Comparison of ENCODE assay signal across 27 mouse cellular contexts in the genomic region with DNA sequence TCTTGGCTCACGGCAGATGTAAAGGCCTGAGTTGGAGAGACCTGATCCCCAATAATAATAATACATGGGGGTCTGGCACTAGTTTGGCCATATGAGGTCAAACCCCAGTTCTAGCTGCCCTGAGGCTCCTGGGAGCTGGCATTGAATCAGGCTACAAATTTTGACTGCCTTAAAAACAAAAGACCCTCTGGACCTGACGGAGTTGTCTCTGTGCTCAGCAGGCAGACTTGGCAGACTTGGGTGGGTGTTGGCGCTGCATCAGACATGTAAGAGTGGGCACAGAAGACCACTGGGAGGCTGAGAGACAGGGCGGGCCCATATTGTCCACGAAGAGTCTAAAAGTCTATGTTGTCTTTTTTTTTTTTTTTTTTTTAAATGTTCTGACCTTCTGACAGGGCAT. TPM values are rescaled to one million over a fixed set of nuclear protein-coding genes. Genes with fewer than 3 reads are reported as not detected.
DNase-seq lines count a peak whose midpoint lies in the region; ATAC-seq and TF ChIP-seq lines count a peak whose summit lies in the region.
"Had no signal": no experiment of that assay in that cellular context is flagged by ENCODE, and none has a peak within 500 bp of the region (broad histone marks: within the 10 kb centered on the region; RNA-seq: fewer than 3 reads in every experiment).

No protein-coding gene starts in this region.

- no peak overlapping the region for H3K9ac ChIP-seq in neural tube, embryonic 15.5 days (replicated peaks)
- H3K9ac ChIP-seq: forebrain, postnatal 0 days; heart, embryonic 12.5 days; hindbrain, embryonic 15.5 days had no signal

- H3K4me2 ChIP-seq in neural tube, embryonic 15.5 days: no peak overlapping the region
- no peak overlapping the region for H3K4me2 ChIP-seq in myocyte (ENCODE audit: low read depth)
- H3K4me2 ChIP-seq: heart, embryonic 12.5 days; hindbrain, embryonic 15.5 days had no signal

- H3K4me3 ChIP-seq in cerebellum, adult 2 months (replicated peaks; ENCODE audit: insufficient read depth, low read depth, low read length): no peak overlapping the region
- no peak overlapping the region for H3K4me3 ChIP-seq in layer of hippocampus, adult 2 months
- H3K4me3 ChIP-seq in neural tube, embryonic 15.5 days (replicated peaks): no peak overlapping the region
- no peak overlapping the region for H3K4me3 ChIP-seq in myocyte
- H3K4me3 ChIP-seq: embryonic facial prominence, embryonic 10.5 days; heart, embryonic 12.5 days; hindbrain, embryonic 10.5 days; hindbrain, embryonic 15.5 days had no signal

- H3K9me3 ChIP-seq in neural tube, embryonic 15.5 days (replicated peaks): no peaks in the 10 kb centered on the region
- H3K9me3 ChIP-seq: embryonic facial prominence, embryonic 10.5 days; heart, embryonic 12.5 days; hindbrain, embryonic 10.5 days; hindbrain, embryonic 15.5 days had no signal

- TF ChIP-seq CTCF in cerebellum, adult 2 months (IDR thresholded peaks at IDR 0.05; ENCODE audit: borderline replicate concordance, insufficient read depth, low read depth, low read length): no peak
- TF ChIP-seq CTCF in layer of hippocampus, adult 2 months (conservative IDR thresholded peaks at IDR 0.05): no peak

- peaks cover 90% of the 10 kb centered on the region for H3K36me3 ChIP-seq in neural tube, embryonic 15.5 days
- H3K36me3 ChIP-seq in myocyte (ENCODE audit: control insufficient read depth, insufficient read depth): peaks cover 72% of the 10 kb centered on the region

- H3ac ChIP-seq in myocyte (ENCODE audit: control insufficient read depth, insufficient read length): no peak overlapping the region

- no peak for DNase-seq in cerebellum, adult 2 months
- DNase-seq in cerebellum, adult 11 months: no peak
- no peak for DNase-seq in layer of hippocampus, adult 2 months (ENCODE audit: low spot score in 2 of 2)
- DNase-seq in layer of hippocampus, postnatal 10 days (ENCODE audit: low spot score in 2 of 2): no peak
- no peak for DNase-seq in neural tube, embryonic 10.5 days (ENCODE audit: extremely low spot score, low spot score)
- no peak for DNase-seq in adrenal gland, adult (ENCODE audit: inconsistent age in 2 of 2, low spot score in 1 of 2)
- DNase-seq: adrenal gland, adult 2 months; adrenal gland, postnatal 25 days; forebrain, postnatal 0 days; gastrocnemius, postnatal 14 days had no signal

- 37% methylated on average over 5 of the region's 5 CpGs for WGBS in cerebellum, adult 2 months
- WGBS in neural tube, embryonic 15.5 days: 68% methylated on average over 5 of the region's 5 CpGs

- TF ChIP-seq POLR2A in cerebellum, adult 2 months (IDR thresholded peaks at IDR 0.05; ENCODE audit: borderline replicate concordance, insufficient read depth, low read length): no peak
- TF ChIP-seq POLR2A in myocyte (IDR thresholded peaks at IDR 0.05; ENCODE audit: insufficient read length, low read depth): no peak

- H3K27ac ChIP-seq in cerebellum, adult 2 months (ENCODE audit: insufficient read depth, low read length): peak overlapping the region; percentile 79
- peak overlapping the region; percentile 81; the same call in 1 of the 2 replicates for H3K27ac ChIP-seq in layer of hippocampus, adult 2 months
- H3K27ac ChIP-seq in neural tube, embryonic 15.5 days (replicated peaks): peak overlapping the region; percentile 51; the same call in 1 of the 2 replicates
- H3K27ac ChIP-seq: embryonic facial prominence, embryonic 10.5 days; hindbrain, embryonic 10.5 days had no signal

- peaks cover 23% of the 10 kb centered on the region for H3K4me1 ChIP-seq in cerebellum, adult 2 months (ENCODE audit: control insufficient read depth, insufficient read depth, low read length)
- H3K4me1 ChIP-seq in neural tube, embryonic 15.5 days: no peaks in the 10 kb centered on the region
- H3K4me1 ChIP-seq: embryonic facial prominence, embryonic 10.5 days; hindbrain, embryonic 10.5 days; hindbrain, embryonic 15.5 days had no signal

- ATAC-seq in neural tube, embryonic 15.5 days (ENCODE audit: low FRiP score): no peak
- ATAC-seq: activated CD4-positive, CD25-positive, alpha-beta regulatory T cell, adult 4 months; Patski had no signal

- no peaks in the 10 kb centered on the region for H3K79me2 ChIP-seq in myocyte (ENCODE audit: control insufficient read depth, insufficient read depth)

- no peaks in the 10 kb centered on the region for H3K27me3 ChIP-seq in cerebellum, adult 2 months (ENCODE audit: control insufficient read depth, insufficient read depth, low read length)
- H3K27me3 ChIP-seq in neural tube, embryonic 15.5 days (replicated peaks): no peaks in the 10 kb centered on the region
- H3K27me3 ChIP-seq in myocyte (ENCODE audit: control insufficient read depth, insufficient read depth, insufficient read length): no peaks in the 10 kb centered on the region
- H3K27me3 ChIP-seq: heart, embryonic 12.5 days; hindbrain, embryonic 15.5 days; Patski had no signal

TF ChIP-seq in myocyte, 11 proteins besides CTCF, POLR2A, EP300 and RAD21:
- TF ChIP-seq POLR2AphosphoS2 (IDR thresholded peaks at IDR 0.05; ENCODE audit: insufficient read length, low read depth): peak; percentile 48
- TF ChIP-seq MYOD1 (IDR thresholded peaks at IDR 0.05; ENCODE audit: control insufficient read depth in 1 of 3, insufficient read length in 2 of 3, low read depth in 2 of 3): no peak
TF ChIP-seq in myocyte: peak in this region for 1.

RNA-seq across cellular contexts. Expression of gene Sbf1, which starts 28.5 kb away (rescaled TPM):
- polyA plus RNA-seq in cerebellum, adult 2 months (2012; rRNA removed): 321 and 324 TPM in 2 replicates
- total RNA-seq in layer of hippocampus, adult 2 months (2021): 100 to 1,000 TPM; 356 to 361 TPM
- 100 to 1,000 TPM; 215 to 259 TPM for total RNA-seq in layer of hippocampus, postnatal 10 days (2021)
- polyA plus RNA-seq in neural tube, embryonic 15.5 days (2015; fragmentation: Nextera tagmentation; extraction: Ambion mirVana): 90.5 and 94.8 TPM in 2 replicates
- polyA plus RNA-seq in myocyte (2012; fragmentation: generic; extraction: Trizol): 222 TPM

RNA-seq across cellular contexts. Expression of gene Adm2, which starts 35.9 kb away (rescaled TPM):
- not detected in 2 replicates for polyA plus RNA-seq in cerebellum, adult 2 months (2012; rRNA removed)
- not detected for total RNA-seq in layer of hippocampus, adult 2 months (2021)
- not detected for total RNA-seq in layer of hippocampus, postnatal 10 days (2021)
- polyA plus RNA-seq in neural tube, embryonic 15.5 days (2015; fragmentation: Nextera tagmentation; extraction: Ambion mirVana): 0.14 TPM in 1 of 2 replicates, not detected in the other
- polyA plus RNA-seq in myocyte (2012; fragmentation: generic; extraction: Trizol): 71.1 TPM
- total RNA-seq: adrenal gland, adult 2 months; adrenal gland, postnatal 25 days; forebrain, postnatal 0 days; gastrocnemius, adult 18-20 months; gastrocnemius, postnatal 14 days; granulocyte monocyte progenitor cell, adult 5-6 weeks; heart, adult 8-10 months; heart, postnatal 25 days had no signal
- polyA plus RNA-seq: activated CD4-positive, CD25-positive, alpha-beta regulatory T cell, adult 4 months; forebrain, postnatal 0 days; hindbrain, embryonic 15.5 days had no signal

RNA-seq across cellular contexts. Expression of gene Miox, which starts 47.6 kb away (rescaled TPM):
- polyA plus RNA-seq in cerebellum, adult 2 months (2012; rRNA removed): not detected in 2 replicates
- not detected for total RNA-seq in layer of hippocampus, adult 2 months (2021)
- not detected for total RNA-seq in layer of hippocampus, postnatal 10 days (2021)
- polyA plus RNA-seq in neural tube, embryonic 15.5 days (2015; fragmentation: Nextera tagmentation; extraction: Ambion mirVana): not detected in 2 replicates
- polyA plus RNA-seq in myocyte (2012; fragmentation: generic; extraction: Trizol): 0.04 TPM
- total RNA-seq: adrenal gland, adult 2 months; adrenal gland, postnatal 25 days; forebrain, postnatal 0 days; gastrocnemius, postnatal 14 days; granulocyte monocyte progenitor cell, adult 5-6 weeks; heart, adult 8-10 months; heart, postnatal 25 days had no signal
- polyA plus RNA-seq: activated CD4-positive, CD25-positive, alpha-beta regulatory T cell, adult 4 months; C2C12; embryonic facial prominence, embryonic 10.5 days; embryonic facial prominence, embryonic 14.5 days; forebrain, embryonic 11.5 days; forebrain, postnatal 0 days; heart, embryonic 12.5 days; heart, embryonic 16.5 days; hindbrain, embryonic 10.5 days; hindbrain, embryonic 15.5 days; intestine, embryonic 14.5 days; Patski had no signal

Comparison
In these comparisons a context has a peak if more than half of its experiments do, and no peak if none do; other contexts are left out.
1. RNA of gene Adm2, which starts 35.9 kb away (polyA plus RNA-seq): 71.1 TPM in myocyte (single experiment); 0.14 TPM in neural tube, embryonic 15.5 days and not detected in cerebellum, adult 2 months; every median in the first group is over 10 times any median in the second.
2. Peak in every context shown above with its lines, with median percentiles within 50 percentile points of each other: H3K27ac ChIP-seq.